Mouse (Mus musculus): ENCODE data around the gene Gm9639.
"Not testable (repeated sequence)": the region's sequence is repeated elsewhere in the genome, so short reads cannot be mapped to it uniquely, and the experiment has no call there.

Gene Gm9639

DNA sequence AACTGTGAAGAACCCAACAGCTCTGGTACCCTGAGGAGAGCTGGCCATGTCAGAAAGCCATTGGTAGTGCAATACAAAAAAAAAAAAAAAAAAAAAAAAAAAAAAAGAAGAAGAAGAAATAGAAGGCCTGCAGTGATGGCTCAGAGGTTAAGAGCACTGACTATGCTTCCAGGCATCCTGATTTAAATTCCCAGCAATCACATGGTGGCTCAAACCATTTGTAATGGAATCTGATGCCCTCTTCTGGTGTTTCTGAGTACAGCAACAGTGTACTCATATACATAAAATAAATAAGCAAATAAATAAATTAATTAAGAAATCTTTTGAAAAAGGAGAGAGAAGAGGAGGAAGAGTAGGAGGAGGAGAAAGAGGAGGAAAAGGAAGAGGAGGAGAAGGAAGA lies 41.4 kb downstream of the Gm9639 start:
- in situ Hi-C loops (cut with MboI, MseI), result no loop called here

DNA sequence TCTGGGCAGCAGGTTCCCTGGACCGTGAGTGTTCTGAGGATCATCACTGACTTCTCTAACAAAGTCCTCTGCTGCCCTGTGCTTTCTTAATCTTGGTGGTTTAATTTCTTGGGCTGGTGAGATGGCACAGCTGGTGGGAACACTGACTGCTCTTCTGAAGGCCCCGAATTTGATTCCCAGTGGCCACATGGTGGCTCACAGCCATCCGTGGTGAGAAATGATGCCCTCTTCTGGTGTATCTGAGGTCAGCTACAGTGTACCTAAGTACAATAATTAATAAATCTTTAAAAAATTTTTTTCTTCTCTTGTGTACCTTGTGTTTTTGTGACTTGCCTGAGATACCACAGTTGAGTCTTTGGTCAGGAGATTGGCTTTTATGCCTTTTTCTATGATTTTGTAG lies 42.6 kb downstream of the Gm9639 start:
- in situ Hi-C loops (cut with MboI, MseI), result not testable (repeated sequence)

DNA sequence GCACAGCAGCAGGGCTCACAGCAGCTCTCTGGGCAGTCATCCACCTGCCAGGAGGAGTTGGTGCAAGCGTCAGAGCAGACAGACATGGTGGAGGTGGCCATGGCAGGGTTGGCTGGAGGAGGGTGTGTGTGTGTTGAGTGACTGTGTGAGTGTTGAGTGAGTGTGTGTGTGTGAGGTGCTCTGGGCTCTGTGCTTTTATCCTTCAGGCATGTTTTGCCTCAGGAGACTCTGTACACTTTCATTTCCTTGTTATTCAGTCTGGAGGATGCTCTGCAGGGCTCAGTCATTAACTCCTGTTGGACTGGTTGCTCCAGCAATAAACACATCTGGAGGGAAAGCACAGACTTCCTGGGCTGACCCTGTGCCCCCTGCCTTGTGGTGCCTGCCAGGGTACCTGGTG lies 43.6 kb downstream of the Gm9639 start, which contains the start of gene Gm9736:
TSS of gene Gm9736 (minus strand) at position 101 of the 400 bp plus-strand sequence.
- in situ Hi-C loops (cut with MboI, MseI), result not testable (repeated sequence)

DNA sequence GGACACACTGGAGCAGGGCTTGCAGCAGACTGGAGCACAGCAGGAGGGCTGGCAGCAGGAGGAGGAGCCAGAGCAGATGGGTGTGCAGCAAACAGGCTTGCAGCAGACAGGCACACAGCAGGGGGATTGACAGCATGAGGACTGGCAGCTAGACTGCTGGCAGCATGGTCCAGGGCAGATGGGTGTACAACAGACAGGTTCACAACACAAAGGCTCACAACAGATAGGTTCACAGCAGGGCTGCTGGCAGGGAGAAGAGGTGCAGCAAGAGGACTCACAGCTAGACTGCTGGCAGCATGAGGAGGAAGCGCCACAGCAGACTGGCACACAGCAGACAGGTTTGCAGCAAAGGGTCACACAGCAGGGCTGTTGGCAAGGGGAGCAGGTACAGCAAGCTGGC lies 44.2 kb downstream of the Gm9639 start:
- in situ Hi-C loops (cut with MboI, MseI), result not testable (repeated sequence)
